Mouse (Mus musculus) left cerebral cortex, adult 18-20 months (tissue): ENCODE measurements around the gene Zfp511. TPM values are rescaled to one million over a fixed set of nuclear protein-coding genes. Genes with fewer than 3 reads are reported as not detected.

Experiments used
- DNase-seq, 2 experiments: peaks; one replicate each; pipeline ENCODE4 v3.0.0; 2021 to 2022; ENCODE audit warnings: low spot score in 2 of 2, mixed read lengths in 1 of 2
- total RNA-seq, 2 experiments: library from RNA; stranded (reverse); gene quantifications; 2 replicates each; pipeline ENCODE4 v1.2.3; 2021

Zfp511 gene
- total RNA-seq, 2 experiments from 2014 or later, result 22.2 to 26.3 TPM

DNA sequence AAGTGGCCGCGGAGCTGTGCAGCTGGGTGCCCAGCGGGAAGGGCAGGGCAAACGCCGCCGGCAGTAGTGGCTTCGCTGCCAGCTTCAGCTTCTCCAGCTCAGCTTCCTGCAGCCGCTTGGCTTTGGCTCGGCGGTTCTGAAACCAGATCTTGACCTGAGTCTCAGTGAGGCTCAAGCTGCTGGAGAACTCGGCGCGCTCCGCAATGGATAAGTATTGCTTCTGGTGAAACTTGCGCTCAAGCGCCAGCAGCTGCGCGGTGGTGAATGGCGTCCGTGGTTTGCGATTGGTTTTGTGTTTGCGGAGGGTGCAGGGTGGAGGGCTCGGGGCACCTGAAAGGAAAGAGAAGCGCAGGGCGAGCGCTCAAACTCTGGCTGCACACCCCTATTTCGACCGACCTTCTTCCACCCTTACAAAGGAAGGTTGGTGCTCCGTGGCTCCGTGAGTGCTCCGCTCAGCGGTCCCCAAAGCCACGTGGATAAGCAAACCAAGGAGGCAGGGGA, 11.7 kb downstream of the Zfp511 start:
- DNase-seq, result no peak

DNA sequence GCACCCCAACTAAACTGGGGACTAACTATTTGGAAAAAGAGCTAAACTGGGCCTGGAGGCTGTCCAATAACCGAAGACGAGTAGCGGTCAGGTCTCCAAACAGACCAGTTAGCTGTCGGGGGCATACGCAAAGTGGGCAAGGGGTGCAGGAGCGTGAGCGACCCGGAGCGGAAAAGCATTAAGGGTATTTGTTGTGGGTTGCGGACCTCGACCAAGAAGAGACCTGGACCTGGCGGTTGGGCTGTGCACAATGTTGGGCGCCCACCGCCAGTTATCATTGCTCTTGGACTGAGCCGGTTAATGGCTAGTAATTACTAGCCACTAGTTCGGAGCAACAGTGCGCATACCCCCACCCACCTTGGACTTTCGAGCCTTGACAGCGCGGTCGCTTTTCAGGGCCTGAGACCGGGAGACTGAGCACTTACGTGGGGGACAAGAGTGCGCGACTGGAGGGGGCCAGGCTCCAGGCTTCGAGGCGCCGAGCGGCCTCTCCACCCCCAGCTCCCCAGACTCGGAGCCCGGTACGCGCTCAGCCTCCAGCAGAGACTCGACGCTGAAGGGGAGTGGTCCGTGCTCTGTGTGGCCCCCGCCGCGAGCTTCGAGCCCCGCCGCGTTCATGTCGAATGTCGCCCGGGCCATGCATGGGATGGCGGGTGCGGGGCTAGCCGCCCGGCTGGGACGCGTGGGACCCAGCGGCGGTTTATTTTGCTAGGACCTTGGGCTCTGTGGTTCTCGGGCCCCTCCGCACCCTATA, 12.3 kb downstream of the Zfp511 start, which contains the start of gene Msx3:
Gene Msx3 (minus strand): TSS at position 729 of the 754 bp plus-strand sequence.
- DNase-seq, result no peak

DNA sequence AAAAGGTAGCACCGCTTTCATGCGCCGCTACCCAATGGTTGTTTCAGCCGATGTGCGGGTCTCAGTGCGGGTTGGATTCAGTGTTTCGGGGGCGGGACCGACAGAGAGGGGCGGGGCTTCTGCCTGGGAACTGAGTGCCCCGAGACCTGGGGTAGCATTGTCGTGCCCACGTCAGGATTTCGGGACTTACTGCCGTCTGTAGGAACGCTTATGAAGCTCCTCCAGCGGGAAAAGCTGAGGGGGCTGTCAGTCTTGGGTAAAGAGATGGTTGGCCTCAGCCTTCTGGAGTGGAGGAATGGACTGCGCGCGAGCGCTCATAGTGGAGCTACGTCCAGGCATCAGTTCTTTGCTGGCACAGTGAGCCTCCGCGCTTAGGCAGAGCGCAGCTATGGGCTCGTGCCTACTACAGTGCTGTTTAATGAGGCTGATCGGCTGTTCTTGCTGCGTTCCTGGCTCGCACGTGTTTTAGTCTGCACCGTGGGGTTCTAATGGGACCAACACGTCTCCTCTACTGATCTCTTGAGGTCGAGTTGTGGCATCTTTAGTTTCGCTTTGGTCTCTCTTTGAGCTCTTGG, 13.0 kb downstream of the Zfp511 start:
- peak in 1 of 2 experiments; percentile 15 for DNase-seq

DNA sequence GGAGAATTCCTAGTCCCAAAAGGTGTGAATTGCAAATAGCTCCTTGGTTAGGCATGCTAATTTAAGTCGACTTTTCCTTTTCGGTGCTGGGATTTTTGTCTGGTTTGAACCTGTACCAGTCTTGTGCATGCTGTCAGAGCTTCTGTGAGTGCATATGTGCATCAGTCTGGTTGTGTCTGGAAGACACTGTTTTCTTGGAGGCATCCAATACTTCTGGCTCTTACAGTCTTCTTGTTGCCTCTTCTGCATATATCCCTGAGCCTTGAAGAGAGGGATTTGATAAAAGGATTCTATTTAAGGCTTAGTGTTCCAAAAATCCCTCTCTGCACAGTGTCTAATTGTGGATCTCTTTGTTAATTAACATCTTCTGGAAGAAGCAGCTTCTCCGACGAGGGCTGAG, 17.9 kb downstream of the Zfp511 start:
- no peak for DNase-seq

DNA sequence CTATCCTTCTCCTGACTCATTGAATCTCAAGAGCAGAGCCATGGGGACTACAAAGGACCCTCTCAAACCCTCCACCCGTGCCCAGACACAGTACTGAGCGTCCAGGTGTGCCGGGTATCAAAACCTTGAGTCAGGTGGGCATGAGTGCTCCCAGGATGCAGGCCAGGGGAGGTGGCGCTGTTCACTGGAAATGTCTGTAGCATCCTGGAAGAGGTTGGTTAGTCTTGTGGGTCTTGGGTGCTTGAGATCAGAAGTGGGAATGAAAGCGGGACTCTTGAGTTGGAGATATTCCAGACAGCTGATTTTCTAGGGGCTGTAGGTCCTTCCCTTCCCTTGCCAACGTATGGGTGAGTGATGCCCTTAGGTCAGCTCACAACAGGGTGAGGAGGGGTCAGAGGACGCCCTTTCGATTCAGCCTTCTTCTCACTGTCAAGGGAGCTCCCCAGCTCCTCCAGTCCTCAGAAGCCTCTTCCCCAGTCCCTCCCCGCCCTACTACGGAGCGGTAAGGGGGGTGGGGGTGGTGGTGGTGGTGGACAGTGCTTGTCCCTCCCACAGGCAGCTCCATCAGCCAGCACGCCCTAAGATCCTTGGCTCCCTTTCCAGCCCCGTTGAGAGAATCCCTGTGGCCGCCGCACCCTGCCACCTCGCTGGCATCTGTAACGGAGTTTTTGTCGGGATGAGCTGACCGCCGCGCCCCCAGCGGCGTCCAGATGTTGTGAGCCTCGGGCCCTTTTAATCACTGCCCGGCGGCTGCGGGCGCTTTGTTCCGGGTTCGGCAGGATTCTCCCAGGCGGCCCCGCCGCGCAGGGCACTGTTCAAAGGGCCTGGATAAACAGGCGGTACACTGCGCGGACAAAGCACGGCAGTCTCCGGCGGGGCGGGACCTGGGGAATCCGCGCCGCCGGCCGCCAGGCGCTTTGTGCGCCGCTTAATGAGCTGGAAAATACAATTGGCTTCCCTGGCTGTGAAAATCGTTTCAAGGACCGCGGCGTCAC, 21.5 kb downstream of the Zfp511 start:
- DNase-seq, result no peak

DNA sequence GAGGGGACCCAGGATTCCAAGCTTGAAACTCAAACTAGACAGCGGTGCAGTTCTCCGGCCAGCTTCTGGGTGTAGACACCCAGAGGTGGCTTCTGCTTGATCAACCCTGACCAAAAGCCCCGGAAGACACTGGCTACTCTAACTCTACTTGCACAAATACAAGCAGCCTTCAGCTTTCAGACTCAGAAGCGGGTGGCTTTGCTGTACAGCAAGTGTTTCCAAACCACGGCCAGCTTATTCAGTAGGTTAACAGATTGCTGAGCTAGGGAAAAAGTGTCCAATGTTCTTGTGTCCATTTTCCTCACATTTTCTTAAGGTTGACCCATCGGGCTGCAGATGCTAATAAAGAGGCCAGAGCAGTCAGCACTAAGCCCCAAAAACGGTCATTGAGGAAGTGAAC, 22.3 kb downstream of the Zfp511 start:
- no peak for DNase-seq

DNA sequence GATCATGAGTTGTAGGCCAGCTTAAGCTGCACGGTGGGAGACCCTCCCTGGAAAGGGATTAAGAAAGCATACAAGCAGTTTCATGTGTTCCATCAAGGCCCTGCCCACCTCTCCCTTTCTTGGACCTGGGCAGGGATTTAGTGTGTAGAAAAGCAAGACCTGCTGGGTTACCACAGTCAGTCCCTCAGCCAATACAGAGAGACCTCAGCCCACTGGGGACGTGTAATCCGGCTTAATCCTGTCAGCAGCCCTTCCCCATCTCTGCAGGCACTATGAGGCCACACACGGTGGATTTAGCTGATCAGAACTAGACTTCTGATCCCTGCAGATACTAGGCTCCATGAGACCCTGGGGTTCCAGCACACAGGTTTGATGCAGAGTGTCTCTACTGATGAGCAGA, 23.4 kb downstream of the Zfp511 start:
- DNase-seq, result no peak

DNA sequence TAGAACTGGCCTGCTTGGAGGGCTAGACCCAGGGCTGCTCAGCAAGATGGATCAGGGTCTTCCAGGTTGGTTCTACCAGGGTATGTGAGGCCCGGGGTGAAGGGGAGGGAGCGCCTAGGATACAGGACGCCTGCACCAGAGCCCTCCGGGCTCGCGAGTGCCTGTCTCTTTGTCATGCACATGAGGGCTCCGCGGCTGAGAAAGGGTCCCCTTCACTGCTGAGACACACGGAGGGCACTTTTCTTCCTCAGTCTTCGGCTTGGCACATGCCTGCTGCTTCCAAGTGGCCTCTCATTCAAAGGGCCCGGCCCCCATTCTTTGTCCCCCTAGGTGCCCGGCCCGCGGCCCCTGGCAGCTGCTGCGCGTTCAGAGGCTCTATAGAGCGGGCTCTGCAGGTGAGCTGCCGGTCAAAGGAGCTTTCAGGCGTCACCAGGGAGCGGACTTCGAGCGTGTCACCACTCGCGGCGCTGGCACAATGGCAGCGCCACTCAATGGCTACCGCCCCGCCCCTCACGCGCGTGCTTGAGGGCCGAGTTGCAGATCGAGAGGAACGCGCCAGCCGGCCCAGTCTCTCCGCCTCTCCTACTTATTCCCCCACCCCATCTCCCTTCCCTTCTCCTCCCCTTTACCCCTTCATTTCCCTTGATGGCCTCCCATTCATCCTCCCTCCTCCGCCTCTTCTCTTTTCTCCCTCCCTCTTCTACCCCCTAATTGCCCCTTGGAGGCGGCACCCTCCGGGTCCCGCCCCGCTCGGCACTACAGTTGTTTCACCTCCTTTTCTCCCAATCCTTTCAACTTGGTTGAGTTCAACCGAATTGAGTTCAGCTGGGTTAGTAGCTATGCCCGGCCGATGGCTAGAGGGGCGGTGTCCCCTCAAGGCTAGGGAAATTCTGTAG, 25.0 kb downstream of the Zfp511 start:
- DNase-seq, result no peak

DNA sequence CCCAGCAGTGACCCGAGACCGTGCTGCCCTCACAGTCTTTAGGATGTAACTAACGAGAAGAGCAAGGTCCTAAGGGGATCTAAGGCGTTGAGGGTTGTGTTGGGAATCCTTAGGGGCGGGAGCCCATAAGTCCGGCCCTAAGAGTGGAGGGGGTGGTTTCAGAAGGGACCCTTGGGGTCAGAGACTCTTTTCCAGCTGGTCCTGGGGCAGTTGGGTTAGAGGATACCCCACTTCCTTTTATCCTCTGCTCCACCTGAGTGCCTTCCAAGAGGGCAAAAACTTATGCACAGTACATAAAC, 25.6 kb downstream of the Zfp511 start:
- no peak for DNase-seq

DNA sequence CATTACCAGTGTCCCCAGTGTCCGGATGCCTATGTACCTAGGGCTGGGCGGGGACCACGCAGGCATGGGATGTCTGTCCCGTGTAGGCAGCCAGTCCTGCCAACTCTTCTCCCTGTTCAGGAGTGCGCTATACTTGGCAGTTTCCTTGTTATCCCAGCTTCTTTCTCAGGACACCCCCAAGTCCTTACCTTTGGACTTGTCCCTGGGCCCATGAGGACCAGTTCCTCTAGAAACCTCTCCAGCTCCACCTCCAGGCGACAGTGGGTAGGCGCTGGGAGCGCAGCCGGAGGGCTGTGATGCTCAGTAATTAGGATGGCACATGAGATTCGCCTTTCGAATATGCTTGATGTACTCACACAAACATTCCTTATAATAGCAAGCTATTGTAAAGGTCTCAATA, 26.1 kb downstream of the Zfp511 start:
- peak in 1 of 2 experiments; percentile 29 for DNase-seq

DNA sequence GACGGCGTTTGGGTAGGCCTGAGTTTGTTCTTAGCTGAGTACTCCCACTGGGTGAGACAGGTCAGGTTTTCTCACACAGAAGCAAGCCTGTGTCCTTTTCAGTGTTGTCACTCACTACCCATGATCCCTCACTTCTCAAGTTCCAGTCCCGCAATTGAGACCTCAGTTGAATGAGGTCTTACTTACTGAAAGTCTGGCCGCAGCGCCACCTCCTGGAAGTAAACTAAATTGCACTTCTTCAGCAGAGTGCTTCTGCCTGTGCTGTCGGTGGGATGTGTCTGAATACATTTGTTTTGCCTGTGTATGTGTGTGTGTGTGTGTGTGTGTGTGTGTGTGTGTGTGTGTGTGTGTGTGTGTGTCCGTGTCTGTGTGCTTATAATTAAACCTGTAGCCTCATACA, 26.9 kb downstream of the Zfp511 start:
- DNase-seq, result peak; percentile 77 to 85

DNA sequence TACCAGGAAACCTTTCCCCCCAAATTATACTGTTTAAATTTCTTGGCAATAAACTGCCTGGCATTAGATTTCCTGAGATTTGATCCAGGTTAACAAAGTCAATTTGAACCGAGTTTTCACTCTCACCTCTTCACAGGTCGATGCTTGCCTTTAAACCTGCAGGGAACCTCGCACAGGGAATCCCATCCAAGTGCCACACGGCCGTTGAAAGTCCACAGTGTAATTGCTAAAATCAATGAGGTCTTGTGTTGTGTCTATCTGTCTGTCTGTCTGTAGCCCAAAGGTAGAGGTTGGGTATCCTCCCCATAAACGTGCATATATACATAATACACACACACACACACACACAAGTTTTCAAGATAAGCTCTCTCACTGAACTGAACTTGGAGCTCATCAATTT, 31.2 kb downstream of the Zfp511 start:
- no peak for DNase-seq

DNA sequence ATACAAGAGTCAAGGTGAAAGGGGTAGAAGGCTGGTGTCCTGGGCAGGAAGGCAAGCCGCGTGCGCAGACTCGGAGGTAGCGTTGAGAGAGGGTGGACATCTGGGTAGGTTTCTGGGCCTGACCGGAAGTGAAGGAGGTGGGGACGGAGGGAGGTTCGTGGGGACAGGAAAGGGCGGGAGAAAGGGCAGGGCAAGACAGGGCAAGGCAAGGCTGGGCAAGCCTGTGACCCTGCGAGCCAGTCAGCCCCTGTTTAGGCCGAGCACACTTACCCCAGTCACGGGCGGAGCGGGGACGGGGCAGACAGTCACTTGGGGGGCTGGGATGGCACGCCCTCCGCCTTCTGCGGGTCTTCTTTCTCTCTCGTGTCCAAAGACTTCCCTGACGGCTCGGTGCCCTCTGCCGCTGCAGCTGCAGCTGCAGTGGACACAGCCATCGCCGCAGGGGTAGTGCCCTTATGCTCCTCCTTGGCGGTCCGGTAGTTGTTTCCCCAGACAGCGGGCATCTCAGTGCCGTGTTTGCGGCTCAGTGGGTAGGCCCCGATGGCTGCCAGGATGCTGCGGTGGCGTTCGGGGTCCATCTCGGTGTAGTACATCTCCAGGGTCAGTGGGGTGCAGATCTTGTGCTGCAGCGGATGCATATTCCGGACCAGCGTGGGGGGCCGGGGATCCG, 34.0 kb downstream of the Zfp511 start:
- no peak for DNase-seq

DNA sequence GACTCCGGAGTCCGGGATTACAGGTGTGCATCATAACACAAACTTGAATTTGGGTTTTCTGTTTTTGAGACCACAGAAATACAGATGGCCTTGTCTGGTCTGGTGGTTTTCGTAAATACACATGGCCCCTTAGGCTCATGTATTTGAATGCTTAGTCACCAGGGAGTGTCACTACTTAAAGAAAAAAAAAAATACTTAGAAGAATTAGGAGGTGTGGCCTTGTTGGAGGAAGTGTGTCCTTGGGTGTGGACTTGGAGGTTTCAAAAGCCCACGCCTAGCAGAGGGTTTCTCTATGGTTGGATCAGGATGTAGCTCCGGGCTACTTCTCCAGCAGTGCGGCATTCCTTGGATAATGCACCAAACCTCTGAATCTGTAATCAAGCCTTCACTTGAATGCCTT, 41.5 kb downstream of the Zfp511 start:
- DNase-seq, result no peak

DNA sequence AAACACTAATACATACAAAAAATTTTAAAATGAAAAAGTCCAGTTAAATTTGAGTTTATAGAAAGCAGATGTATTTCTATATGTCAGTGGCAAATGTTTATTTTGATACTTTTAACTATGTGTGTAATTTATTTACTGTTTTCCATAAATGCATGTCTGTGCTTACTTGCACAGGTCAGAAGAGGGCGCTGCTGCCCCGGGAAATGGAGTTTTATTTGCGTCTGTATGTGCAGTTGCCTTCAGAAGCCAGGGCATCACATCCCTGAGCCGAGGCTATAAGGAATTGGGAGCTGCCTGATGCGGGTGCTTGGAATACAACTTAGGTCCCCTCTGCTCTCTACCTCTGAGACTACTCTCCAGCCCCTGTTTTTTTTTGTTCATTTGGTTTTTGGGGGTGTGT, 42.5 kb downstream of the Zfp511 start:
- peak; percentile 79 to 83 for DNase-seq

DNA sequence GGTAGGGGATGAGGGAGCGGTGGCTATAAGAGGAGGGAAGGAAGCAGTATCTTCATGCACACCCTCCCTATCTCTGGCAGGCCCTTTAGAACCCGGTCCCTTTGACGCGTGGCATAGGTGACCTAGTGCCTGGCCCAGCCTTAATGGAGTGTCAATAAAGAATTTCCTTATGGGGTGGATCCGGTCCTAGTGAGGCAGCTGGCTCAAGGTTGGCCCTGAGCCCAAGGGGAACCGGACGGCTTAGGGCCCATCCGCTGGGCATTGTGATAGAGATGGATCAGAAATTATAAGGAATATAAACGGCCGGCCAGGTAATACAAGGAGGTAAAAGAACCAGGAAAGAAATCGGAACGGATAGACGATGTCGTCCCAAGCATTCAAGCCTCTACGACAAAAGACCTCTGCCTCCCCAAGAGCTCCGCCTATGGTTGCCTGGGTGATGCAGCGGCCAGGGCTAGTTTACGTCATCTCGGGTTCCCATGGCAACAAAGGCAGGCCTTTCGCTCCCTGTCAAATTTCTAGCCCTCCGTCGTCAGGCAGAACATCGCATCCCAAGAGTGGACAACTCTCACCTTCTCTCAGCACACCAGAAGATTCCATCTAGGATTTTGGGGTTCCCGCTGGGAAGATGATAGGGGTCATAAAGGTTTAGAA, 44.4 kb downstream of the Zfp511 start:
- DNase-seq, result peak; percentile 93 to 95

DNA sequence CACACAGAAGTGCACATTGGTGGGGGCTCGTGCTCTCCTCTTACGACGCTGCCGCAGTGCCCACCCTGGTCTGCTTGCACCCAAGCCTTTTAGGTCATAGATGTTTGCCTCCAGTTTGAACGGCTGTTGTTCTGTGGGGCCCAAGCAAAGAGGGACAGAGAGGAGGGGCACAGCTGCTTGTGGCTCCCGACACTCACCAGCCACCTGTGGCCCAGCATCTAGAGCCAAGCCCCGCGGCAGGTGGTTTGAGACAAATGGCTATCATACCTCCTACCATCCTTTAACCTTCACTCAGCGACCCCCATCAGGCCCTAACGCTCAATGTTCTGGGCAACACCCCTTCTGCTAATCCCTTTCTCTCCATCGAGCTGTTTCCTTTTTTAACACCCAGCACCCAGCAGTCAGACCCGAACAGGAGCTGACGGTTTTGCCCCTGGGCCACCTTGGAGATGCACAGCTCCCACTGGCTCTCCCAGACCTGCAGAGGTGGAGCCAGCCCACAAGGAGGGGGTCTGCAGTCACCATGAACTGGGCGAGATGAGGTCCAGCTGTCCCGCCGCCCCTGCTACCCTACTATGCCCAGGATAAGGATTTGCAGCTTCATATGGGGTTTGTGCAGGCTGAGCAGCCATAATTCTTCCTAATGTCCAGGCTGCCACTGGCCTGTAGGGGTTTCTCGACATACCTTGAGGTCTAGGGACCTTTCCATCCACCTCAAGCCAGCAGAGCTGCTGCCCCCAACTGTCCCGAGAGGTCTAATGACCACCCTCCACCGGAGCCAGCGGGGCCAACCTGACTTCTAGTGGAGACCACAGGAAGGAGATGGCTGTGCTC, 45.4 kb downstream of the Zfp511 start:
- DNase-seq, result peak; percentile 40 to 61

DNA sequence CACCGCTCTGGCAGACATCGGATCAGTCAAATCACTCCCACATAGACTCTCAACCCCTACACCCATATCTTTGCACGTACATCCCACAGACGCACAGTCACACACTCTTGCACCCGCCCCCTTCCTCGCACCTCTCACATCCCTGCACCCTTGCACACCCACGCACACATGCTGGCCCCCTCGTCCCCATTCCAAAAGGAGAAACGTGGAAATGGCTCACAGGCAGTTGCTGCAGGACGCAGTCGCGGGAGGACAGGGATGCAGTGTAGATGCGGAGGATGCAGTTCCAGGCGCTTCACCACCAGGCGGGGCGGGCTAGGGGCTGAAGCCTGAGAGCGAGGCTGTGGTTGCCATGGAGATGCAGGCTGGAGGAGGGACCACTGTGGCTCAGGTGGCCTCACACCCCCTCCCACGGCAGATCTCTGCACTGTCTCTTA, 46.1 kb downstream of the Zfp511 start, which contains the start of gene Caly:
Gene Caly (minus strand): TSS at position 307 of the 437 bp plus-strand sequence.
- DNase-seq, result peak; percentile 90 to 93
